21 mouse cellular contexts compared by ENCODE assay signal in genomic region chr9:32410671-32411070, GRCm38 (mm10). TPM values are rescaled to one million over a fixed set of nuclear protein-coding genes. Genes with fewer than 3 reads are reported as not detected.
"Had no signal": no experiment of that assay in that cellular context is flagged by ENCODE, and none has a peak within 500 bp of the region (broad histone marks: within the 10 kb centered on the region; RNA-seq: fewer than 3 reads in every experiment).

No protein-coding gene starts in this region.

- ATAC-seq: lung, postnatal 0 days; midbrain, embryonic 13.5 days; midbrain, embryonic 15.5 days had no signal

- H3K9me3 ChIP-seq: lung, embryonic 15.5 days; megakaryocyte, embryonic 14.5 days; midbrain, embryonic 13.5 days; midbrain, embryonic 15.5 days; neural tube, embryonic 12.5 days; stomach, embryonic 15.5 days had no signal

- H3K36me3 ChIP-seq: lung, embryonic 15.5 days; midbrain, embryonic 13.5 days; midbrain, embryonic 15.5 days; neural tube, embryonic 12.5 days; stomach, embryonic 15.5 days had no signal

- H3K9ac ChIP-seq: lung, embryonic 15.5 days; midbrain, embryonic 13.5 days; midbrain, embryonic 15.5 days; neural tube, embryonic 12.5 days; stomach, embryonic 15.5 days had no signal

- H3K27ac ChIP-seq: lung, embryonic 15.5 days; macrophage; midbrain, embryonic 13.5 days; midbrain, embryonic 15.5 days; neural tube, embryonic 12.5 days; stomach, embryonic 15.5 days; stomach, postnatal 0 days had no signal

- DNase-seq: lung, adult 2 months; lung, postnatal 14 days; lung, postnatal 36 days; right cerebral cortex, postnatal 14 days; thymus, adult 2 months; thymus, postnatal 25 days; thymus, postnatal 4 days had no signal

- H3K4me2 ChIP-seq: lung, embryonic 15.5 days; midbrain, embryonic 11.5 days; midbrain, embryonic 13.5 days; midbrain, embryonic 15.5 days; neural tube, embryonic 12.5 days; stomach, embryonic 15.5 days had no signal

- H3K4me3 ChIP-seq: lung, embryonic 15.5 days; megakaryocyte, embryonic 14.5 days; midbrain, embryonic 13.5 days; midbrain, embryonic 15.5 days; neural tube, embryonic 12.5 days; stomach, embryonic 15.5 days had no signal

RNA-seq across cellular contexts. Expression of gene Kcnj1, which starts 38.4 kb away (rescaled TPM):
- total RNA-seq: megakaryocyte progenitor cell, adult 5-6 weeks; midbrain, postnatal 0 days had no signal
- polyA plus RNA-seq: lung, adult 2 months; lung, embryonic 15.5 days; lung, postnatal 0 days; macrophage; midbrain, embryonic 11.5 days; midbrain, embryonic 13.5 days; midbrain, embryonic 15.5 days; midbrain, postnatal 0 days; neural tube, embryonic 12.5 days; neural tube, embryonic 14.5 days; stomach, embryonic 15.5 days; stomach, postnatal 0 days; urinary bladder, adult 2 months had no signal
